ENCODE assay signal across 25 mouse cellular contexts in genomic region chr12:112798716-112799115, GRCm38 (mm10). TPM values are rescaled to one million over a fixed set of nuclear protein-coding genes. Genes with fewer than 3 reads are reported as not detected.
DNase-seq lines count a peak whose midpoint lies in the region; ATAC-seq lines count a peak whose summit lies in the region.
"Had no signal": no experiment of that assay in that cellular context is flagged by ENCODE, and none has a peak within 500 bp of the region (broad histone marks: within the 10 kb centered on the region; RNA-seq: fewer than 3 reads in every experiment).

No protein-coding gene starts in this region.

- no peak overlapping the region for H3K4me2 ChIP-seq in limb, embryonic 13.5 days (replicated peaks)
- H3K4me2 ChIP-seq in intestine, embryonic 15.5 days (replicated peaks) = 0 out of 2 replicates have a peak overlapping the region, but pooled peaks have one; percentile 4
- no peak overlapping the region for H3K4me2 ChIP-seq in stomach, embryonic 15.5 days
- no peak overlapping the region for H3K4me2 ChIP-seq in midbrain, embryonic 14.5 days (ENCODE audit: low read length)
- H3K4me2 ChIP-seq in hindbrain, embryonic 11.5 days (replicated peaks; ENCODE audit: low read depth, low read length) = no peak overlapping the region
- H3K4me2 ChIP-seq: forebrain, embryonic 13.5 days; heart, embryonic 13.5 days; hindbrain, embryonic 15.5 days; liver, embryonic 12.5 days; midbrain, embryonic 12.5 days had no signal

- H3K27ac ChIP-seq in limb, embryonic 13.5 days = peak overlapping the region; percentile 58; the same call in 1 of the 2 replicates
- no peak overlapping the region for H3K27ac ChIP-seq in limb, embryonic 10.5 days
- peak overlapping the region; percentile 66 for H3K27ac ChIP-seq in intestine, embryonic 15.5 days
- H3K27ac ChIP-seq in stomach, embryonic 15.5 days = peak overlapping the region; percentile 65; the same call in 1 of the 2 replicates
- H3K27ac ChIP-seq in midbrain, embryonic 14.5 days (replicated peaks; ENCODE audit: low read depth, low read length) = no peak overlapping the region
- H3K27ac ChIP-seq in hindbrain, embryonic 11.5 days (ENCODE audit: low read depth, low read length) = no peak overlapping the region
- H3K27ac ChIP-seq: forebrain, embryonic 13.5 days; heart, adult 2 months; heart, embryonic 13.5 days; hindbrain, embryonic 15.5 days; liver, embryonic 12.5 days; midbrain, embryonic 12.5 days had no signal

- H3K27me3 ChIP-seq in limb, embryonic 13.5 days = peaks cover 48% of the 10 kb centered on the region
- peaks cover 81% of the 10 kb centered on the region for H3K27me3 ChIP-seq in limb, embryonic 10.5 days (ENCODE audit: low read depth, poor library complexity, severe bottlenecking)
- H3K27me3 ChIP-seq in intestine, embryonic 15.5 days (replicated peaks) = peaks cover 8% of the 10 kb centered on the region
- peaks cover 18% of the 10 kb centered on the region for H3K27me3 ChIP-seq in stomach, embryonic 15.5 days (replicated peaks)
- peaks cover 14% of the 10 kb centered on the region for H3K27me3 ChIP-seq in midbrain, embryonic 14.5 days (ENCODE audit: control insufficient read depth, insufficient read depth, low read length)
- H3K27me3 ChIP-seq in hindbrain, embryonic 11.5 days (ENCODE audit: control insufficient read depth, insufficient read depth, low read length) = peaks cover 18% of the 10 kb centered on the region

- ATAC-seq in limb, embryonic 13.5 days (ENCODE audit: low FRiP score, low read depth) = no peak
- ATAC-seq in intestine, embryonic 15.5 days = no peak
- no peak for ATAC-seq in stomach, embryonic 15.5 days (ENCODE audit: insufficient read depth, low FRiP score, low read depth)
- ATAC-seq in midbrain, embryonic 14.5 days (ENCODE audit: low FRiP score, low TSS enrichment) = no peak
- ATAC-seq in hindbrain, embryonic 11.5 days (ENCODE audit: low FRiP score) = no peak
- ATAC-seq: forebrain, embryonic 13.5 days; inflammation-experienced regulatory T-cells, adult 6 months; liver, embryonic 12.5 days; liver, postnatal 0 days had no signal

- no peaks in the 10 kb centered on the region for H3K9me3 ChIP-seq in limb, embryonic 13.5 days
- H3K9me3 ChIP-seq in limb, embryonic 10.5 days (replicated peaks) = no peaks in the 10 kb centered on the region
- no peaks in the 10 kb centered on the region for H3K9me3 ChIP-seq in intestine, embryonic 15.5 days
- H3K9me3 ChIP-seq in stomach, embryonic 15.5 days = no peaks in the 10 kb centered on the region
- H3K9me3 ChIP-seq in midbrain, embryonic 14.5 days (ENCODE audit: control insufficient read depth, low read length) = no peaks in the 10 kb centered on the region
- H3K9me3 ChIP-seq in hindbrain, embryonic 11.5 days (ENCODE audit: control insufficient read depth, low read length) = no peaks in the 10 kb centered on the region
- H3K9me3 ChIP-seq: forebrain, embryonic 13.5 days; heart, embryonic 13.5 days; hindbrain, embryonic 15.5 days; liver, embryonic 12.5 days; midbrain, embryonic 12.5 days had no signal

- H3K36me3 ChIP-seq in limb, embryonic 13.5 days = no peaks in the 10 kb centered on the region
- no peaks in the 10 kb centered on the region for H3K36me3 ChIP-seq in limb, embryonic 10.5 days
- H3K36me3 ChIP-seq in intestine, embryonic 15.5 days = no peaks in the 10 kb centered on the region
- H3K36me3 ChIP-seq in stomach, embryonic 15.5 days = no peaks in the 10 kb centered on the region
- no peaks in the 10 kb centered on the region for H3K36me3 ChIP-seq in midbrain, embryonic 14.5 days (ENCODE audit: control insufficient read depth, insufficient read depth, low read length)
- H3K36me3 ChIP-seq in hindbrain, embryonic 11.5 days (ENCODE audit: control insufficient read depth, insufficient read depth, low read length) = no peaks in the 10 kb centered on the region
- H3K36me3 ChIP-seq: heart, embryonic 13.5 days; hindbrain, embryonic 15.5 days; liver, embryonic 12.5 days; midbrain, embryonic 12.5 days had no signal

- H3K9ac ChIP-seq in limb, embryonic 13.5 days = 0 out of 2 replicates have a peak overlapping the region, but pooled peaks have one; percentile 2
- H3K9ac ChIP-seq in intestine, embryonic 15.5 days = 0 out of 2 replicates have a peak overlapping the region, but pooled peaks have one; percentile 6
- H3K9ac ChIP-seq in stomach, embryonic 15.5 days = no peak overlapping the region
- no peak overlapping the region for H3K9ac ChIP-seq in midbrain, embryonic 14.5 days (replicated peaks; ENCODE audit: low read length)
- no peak overlapping the region for H3K9ac ChIP-seq in hindbrain, embryonic 11.5 days (ENCODE audit: low read depth, low read length)
- H3K9ac ChIP-seq: forebrain, embryonic 13.5 days; heart, embryonic 13.5 days; hindbrain, embryonic 15.5 days; liver, embryonic 12.5 days; liver, postnatal 0 days; midbrain, embryonic 12.5 days had no signal

- WGBS in limb, embryonic 13.5 days = 67% methylated on average over 5 of the region's 5 CpGs
- WGBS in limb, embryonic 10.5 days = 76% methylated on average over 5 of the region's 5 CpGs
- WGBS in intestine, embryonic 15.5 days = 65% methylated on average over 5 of the region's 5 CpGs
- WGBS in stomach, embryonic 15.5 days = 47% methylated on average over 5 of the region's 5 CpGs
- WGBS in midbrain, embryonic 14.5 days = 74% methylated on average over 5 of the region's 5 CpGs
- 75% methylated on average over 5 of the region's 5 CpGs for WGBS in hindbrain, embryonic 11.5 days

- peaks cover 65% of the 10 kb centered on the region for H3K4me1 ChIP-seq in limb, embryonic 13.5 days
- peaks cover 62% of the 10 kb centered on the region for H3K4me1 ChIP-seq in limb, embryonic 10.5 days
- peaks cover 69% of the 10 kb centered on the region for H3K4me1 ChIP-seq in intestine, embryonic 15.5 days (replicated peaks)
- H3K4me1 ChIP-seq in stomach, embryonic 15.5 days = peaks cover 77% of the 10 kb centered on the region
- H3K4me1 ChIP-seq in midbrain, embryonic 14.5 days (ENCODE audit: control insufficient read depth, insufficient read depth, low read length) = peaks cover 6% of the 10 kb centered on the region; the same call in 1 of the 2 replicates
- 0 out of 2 replicates have a peak, but pooled peaks cover 3% of the 10 kb centered on the region for H3K4me1 ChIP-seq in hindbrain, embryonic 11.5 days (replicated peaks; ENCODE audit: control insufficient read depth, insufficient read depth, low read length)

- no peak for DNase-seq in limb, embryonic 10.5 days (ENCODE audit: low spot score)
- no peak for DNase-seq in midbrain, embryonic 14.5 days
- DNase-seq in hindbrain, embryonic 11.5 days (ENCODE audit: low spot score) = no peak
- DNase-seq: adrenal gland, adult 8-10 months; B cell, adult 2 months; cerebellum, adult 11 months; cerebellum, adult 9-11 months; embryo, embryonic 11 days; gastrocnemius, postnatal 25 days; heart, adult 2 months; heart, postnatal 10 days; kidney, adult 9 months; layer of hippocampus, adult 9-11 months; liver, postnatal 0 days; lung, postnatal 36 days; retina, postnatal 1 day had no signal

- no peak overlapping the region for H3K4me3 ChIP-seq in limb, embryonic 13.5 days
- H3K4me3 ChIP-seq in limb, embryonic 10.5 days = no peak overlapping the region
- H3K4me3 ChIP-seq in intestine, embryonic 15.5 days (replicated peaks) = no peak overlapping the region
- no peak overlapping the region for H3K4me3 ChIP-seq in stomach, embryonic 15.5 days (replicated peaks)
- H3K4me3 ChIP-seq in midbrain, embryonic 14.5 days (replicated peaks; ENCODE audit: low read depth, low read length) = no peak overlapping the region
- H3K4me3 ChIP-seq in hindbrain, embryonic 11.5 days (ENCODE audit: low read depth, low read length) = no peak overlapping the region
- H3K4me3 ChIP-seq: forebrain, embryonic 13.5 days; heart, adult 2 months; heart, embryonic 13.5 days; hindbrain, embryonic 15.5 days; liver, embryonic 12.5 days; midbrain, embryonic 12.5 days had no signal

RNA-seq across cellular contexts. Expression of gene Ahnak2, which starts 3.7 kb away (rescaled TPM):
- polyA plus RNA-seq in limb, embryonic 13.5 days (2015; fragmentation: Nextera tagmentation; extraction: Ambion mirVana) = 0.61 and 0.64 TPM in 2 replicates
- polyA plus RNA-seq in limb, embryonic 10.5 days (2016; fragmentation: Nextera tagmentation; extraction: Ambion mirVana) = 0.15 and 0.18 TPM in 2 replicates
- 2.3 and 3.0 TPM in 2 replicates for polyA plus RNA-seq in intestine, embryonic 15.5 days (2015; fragmentation: Nextera tagmentation; extraction: Ambion mirVana)
- polyA plus RNA-seq in stomach, embryonic 15.5 days (2015; fragmentation: Nextera tagmentation; extraction: Ambion mirVana) = 3.8 and 4.7 TPM in 2 replicates
- polyA plus RNA-seq in midbrain, embryonic 14.5 days (2014; fragmentation: Nextera tagmentation; extraction: Ambion mirVana) = 0.62 and 0.75 TPM in 2 replicates
- 0.21 and 0.29 TPM in 2 replicates for polyA plus RNA-seq in hindbrain, embryonic 11.5 days (2014; fragmentation: Nextera tagmentation; extraction: Ambion mirVana)
- polyA plus RNA-seq: inflammation-experienced regulatory T-cells, adult 6 months had no signal

RNA-seq across cellular contexts. Expression of gene Clba1, which starts 10.0 kb away (rescaled TPM):
- polyA plus RNA-seq in limb, embryonic 13.5 days (2015; fragmentation: Nextera tagmentation; extraction: Ambion mirVana) = 7.9 and 8.8 TPM in 2 replicates
- polyA plus RNA-seq in limb, embryonic 10.5 days (2016; fragmentation: Nextera tagmentation; extraction: Ambion mirVana) = 7.9 and 8.4 TPM in 2 replicates
- 3.7 and 4.6 TPM in 2 replicates for polyA plus RNA-seq in intestine, embryonic 15.5 days (2015; fragmentation: Nextera tagmentation; extraction: Ambion mirVana)
- polyA plus RNA-seq in stomach, embryonic 15.5 days (2015; fragmentation: Nextera tagmentation; extraction: Ambion mirVana) = 6.1 and 7.0 TPM in 2 replicates
- 21.4 and 23.1 TPM in 2 replicates for polyA plus RNA-seq in midbrain, embryonic 14.5 days (2014; fragmentation: Nextera tagmentation; extraction: Ambion mirVana)
- polyA plus RNA-seq in hindbrain, embryonic 11.5 days (2014; fragmentation: Nextera tagmentation; extraction: Ambion mirVana) = 15.4 and 15.9 TPM in 2 replicates

RNA-seq across cellular contexts. Expression of gene Cdca4, which starts 30.5 kb away (rescaled TPM):
- polyA plus RNA-seq in limb, embryonic 13.5 days (2015; fragmentation: Nextera tagmentation; extraction: Ambion mirVana) = 132 and 134 TPM in 2 replicates
- polyA plus RNA-seq in limb, embryonic 10.5 days (2016; fragmentation: Nextera tagmentation; extraction: Ambion mirVana) = 204 and 206 TPM in 2 replicates
- 87.6 and 88.0 TPM in 2 replicates for polyA plus RNA-seq in intestine, embryonic 15.5 days (2015; fragmentation: Nextera tagmentation; extraction: Ambion mirVana)
- polyA plus RNA-seq in stomach, embryonic 15.5 days (2015; fragmentation: Nextera tagmentation; extraction: Ambion mirVana) = 97.0 and 100 TPM in 2 replicates
- 45.0 and 60.8 TPM in 2 replicates for polyA plus RNA-seq in midbrain, embryonic 14.5 days (2014; fragmentation: Nextera tagmentation; extraction: Ambion mirVana)
- 146 and 151 TPM in 2 replicates for polyA plus RNA-seq in hindbrain, embryonic 11.5 days (2014; fragmentation: Nextera tagmentation; extraction: Ambion mirVana)

RNA-seq across cellular contexts. Expression of gene Pld4, which starts 38.3 kb away (rescaled TPM):
- 6.1 and 7.2 TPM in 2 replicates for polyA plus RNA-seq in limb, embryonic 13.5 days (2015; fragmentation: Nextera tagmentation; extraction: Ambion mirVana)
- polyA plus RNA-seq in limb, embryonic 10.5 days (2016; fragmentation: Nextera tagmentation; extraction: Ambion mirVana) = 2.1 and 3.5 TPM in 2 replicates
- 11.6 and 12.6 TPM in 2 replicates for polyA plus RNA-seq in intestine, embryonic 15.5 days (2015; fragmentation: Nextera tagmentation; extraction: Ambion mirVana)
- 14.5 and 16.8 TPM in 2 replicates for polyA plus RNA-seq in stomach, embryonic 15.5 days (2015; fragmentation: Nextera tagmentation; extraction: Ambion mirVana)
- polyA plus RNA-seq in midbrain, embryonic 14.5 days (2014; fragmentation: Nextera tagmentation; extraction: Ambion mirVana) = 3.3 and 6.0 TPM in 2 replicates
- polyA plus RNA-seq in hindbrain, embryonic 11.5 days (2014; fragmentation: Nextera tagmentation; extraction: Ambion mirVana) = 4.7 and 6.2 TPM in 2 replicates

Comparison
In these comparisons a context has a peak if more than half of its experiments do, and no peak if none do; other contexts are left out.
1. H3K27ac ChIP-seq: peak in limb, embryonic 13.5 days (single experiment), intestine, embryonic 15.5 days (single experiment) and stomach, embryonic 15.5 days (single experiment); none in limb, embryonic 10.5 days (single experiment), midbrain, embryonic 14.5 days (single experiment) and hindbrain, embryonic 11.5 days (single experiment).
2. H3K9ac ChIP-seq: peak in limb, embryonic 13.5 days (single experiment) and intestine, embryonic 15.5 days (single experiment); none in stomach, embryonic 15.5 days (single experiment), midbrain, embryonic 14.5 days (single experiment) and hindbrain, embryonic 11.5 days (single experiment).